Mouse (Mus musculus) E14TG2a.4 (cell line): Measurements from ENCODE around the gene Mras.

Experiments
- CTCF ChIP-seq: conservative IDR thresholded peaks from 2 replicates; pipeline ENCODE4 v1.5.1; 2014; ENCODE audit warnings: low read length
- POU5F1 ChIP-seq: IDR thresholded peaks from 2 replicates; pipeline ENCODE4 v1.6.1; 2014; ENCODE audit warnings: low read length, borderline replicate concordance

DNA sequence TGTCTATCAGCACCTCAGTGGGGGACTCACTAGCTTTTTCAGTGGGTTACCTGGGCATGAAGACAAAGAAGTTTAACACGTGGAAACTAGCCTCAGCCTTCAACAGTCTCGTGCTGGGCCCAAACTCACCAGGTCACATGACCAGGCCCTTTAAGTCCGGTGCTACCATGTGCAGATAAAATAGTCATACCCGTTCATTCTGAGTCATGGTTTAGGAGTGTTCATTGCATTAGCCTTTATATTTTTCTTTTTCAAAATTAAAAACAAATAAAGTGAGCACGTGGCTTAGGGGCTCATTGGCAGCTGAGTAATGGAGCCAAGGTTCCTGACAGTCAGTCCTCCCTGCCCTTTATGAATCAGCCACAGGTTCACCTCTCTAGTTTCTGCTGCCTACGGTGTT lies 6.4 kb downstream of the Mras start:
- TF ChIP-seq CTCF (no peak), POU5F1 (no peak)
